Mouse (Mus musculus) myocyte (in vitro differentiated cells): ENCODE measurements around the gene Agbl1.

Experiments used
- CEBPB ChIP-seq: IDR thresholded peaks from 2 replicates; pipeline ENCODE4 v1.6.1; 2011; ENCODE audit warnings: mild to moderate bottlenecking, moderate library complexity; ENCODE audit not compliant: poor library complexity, insufficient read depth, severe bottlenecking
- E2F4 ChIP-seq: IDR thresholded peaks from one replicate; pipeline ENCODE4 v1.6.1; 2011; ENCODE audit warnings: mild to moderate bottlenecking, control low read depth, moderate library complexity; ENCODE audit not compliant: insufficient read depth
- MAX ChIP-seq: IDR thresholded peaks from one replicate; pipeline ENCODE4 v1.6.1; 2011; ENCODE audit warnings: low read depth, mild to moderate bottlenecking, control low read depth
- MYOD1 ChIP-seq, 3 experiments: IDR thresholded peaks; one replicate each; pipeline ENCODE4 v1.6.1; 2011; ENCODE audit warnings: control low read depth in 2 of 3, low read depth in 2 of 3, mild to moderate bottlenecking in 2 of 3, moderate library complexity in 1 of 3; ENCODE audit not compliant: insufficient read length in 2 of 3, control insufficient read depth in 1 of 3
- MYOG ChIP-seq, 3 experiments: IDR thresholded peaks; one replicate each; pipeline ENCODE4 v1.6.1; 2011; ENCODE audit warnings: control low read depth in 2 of 3, low read depth in 2 of 3, mild to moderate bottlenecking in 2 of 3; ENCODE audit not compliant: insufficient read length in 2 of 3, control insufficient read depth in 1 of 3, insufficient read depth in 1 of 3
- POLR2A ChIP-seq: IDR thresholded peaks from one replicate; pipeline ENCODE4 v1.6.1; 2011; ENCODE audit warnings: low read depth, mild to moderate bottlenecking, control low read depth, moderate library complexity; ENCODE audit not compliant: insufficient read length
- POLR2AphosphoS2 ChIP-seq: IDR thresholded peaks from one replicate; pipeline ENCODE4 v1.6.1; 2011; ENCODE audit warnings: low read depth, control low read depth; ENCODE audit not compliant: insufficient read length
- REST ChIP-seq: IDR thresholded peaks from one replicate; pipeline ENCODE4 v1.6.1; 2011; ENCODE audit warnings: mild to moderate bottlenecking, control low read depth, moderate library complexity; ENCODE audit not compliant: insufficient read depth, insufficient read length
- TCF12 ChIP-seq: IDR thresholded peaks from one replicate; pipeline ENCODE4 v1.6.1; 2011; ENCODE audit warnings: mild to moderate bottlenecking, control low read depth; ENCODE audit not compliant: poor library complexity, insufficient read depth, severe bottlenecking
- USF1 ChIP-seq: IDR thresholded peaks from one replicate; pipeline ENCODE4 v1.6.1; 2011; ENCODE audit warnings: low read depth, mild to moderate bottlenecking, control low read depth, moderate library complexity

DNA sequence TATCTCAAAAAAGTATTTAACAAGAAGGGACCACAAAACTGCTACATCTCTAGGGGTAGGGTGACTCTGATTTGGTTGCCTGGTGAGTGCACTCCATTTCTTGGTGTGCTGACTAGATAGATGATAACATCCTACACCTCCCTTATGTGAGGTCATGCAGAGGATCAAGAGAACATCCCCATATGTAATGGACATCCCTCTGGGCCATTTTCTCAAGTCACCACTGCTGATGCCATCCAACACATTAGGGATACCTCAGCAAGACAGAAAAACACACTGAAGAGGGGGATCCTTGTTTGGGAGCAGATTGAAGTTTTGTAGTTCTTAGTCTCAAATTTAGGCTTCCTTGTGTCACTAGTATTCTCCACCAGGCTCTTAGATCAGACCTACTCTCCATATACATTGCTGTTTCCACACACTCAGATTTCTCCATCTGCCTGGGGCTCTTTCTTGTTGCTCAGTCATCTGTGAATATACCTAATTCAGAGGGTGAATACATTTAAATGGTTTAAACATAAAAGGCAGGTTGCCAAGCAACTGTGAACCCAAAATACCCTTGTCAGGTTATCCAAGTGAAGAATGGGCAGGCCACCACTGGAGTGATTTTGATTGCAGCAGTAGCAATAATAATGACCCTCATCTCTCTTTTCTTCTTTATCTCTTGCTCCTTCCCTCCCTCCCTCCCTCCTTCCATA is 331.0 kb downstream of the Agbl1 start:
- no peak for TF ChIP-seq POLR2A
- TF ChIP-seq MYOG (IDR thresholded peaks at IDR 0.05; ENCODE audit: control insufficient read depth in 1 of 3, insufficient read depth in 1 of 3, insufficient read length in 2 of 3, low read depth in 2 of 3), result no peak
- no peak for TF ChIP-seq TCF12
- TF ChIP-seq USF1, result no peak
- no peak for TF ChIP-seq POLR2AphosphoS2
- TF ChIP-seq E2F4, result no peak
- no peak for TF ChIP-seq MAX
- TF ChIP-seq REST, result no peak
- no peak for TF ChIP-seq CEBPB
- TF ChIP-seq MYOD1 (IDR thresholded peaks at IDR 0.05; ENCODE audit: control insufficient read depth in 1 of 3, insufficient read length in 2 of 3, low read depth in 2 of 3), result no peak
